Mouse (Mus musculus) gastrocnemius, postnatal 14 days (tissue): ENCODE results near the gene Olfr138. TPM values are rescaled to one million over a fixed set of nuclear protein-coding genes. Genes with fewer than 3 reads are reported as not detected.

ENCODE experiments used
- DNase-seq: peaks from one replicate; pipeline ENCODE4 v3.0.0; 2021; ENCODE audit warnings: mixed read lengths
- intact Hi-C: fragments of 180-260 bp; cut with DNase I; formaldehyde crosslinking; loops from one replicate; pipeline ENCODE4 v1.15.1; 2025; ENCODE audit warnings: low total_unique reads
- long read RNA-seq, 2 experiments: library from polyadenylated mRNA; stranded (forward); transcript quantifications; one replicate each; pipeline ENCODE4 v2.0.0; 2021
- total RNA-seq, 2 experiments: library from RNA; stranded (reverse); gene quantifications; 2 replicates each; pipeline ENCODE4 v1.2.3; 2021

Olfr138 gene
- not detected for total RNA-seq
- long read RNA-seq, experiment 1, result 0 reads
- long read RNA-seq, experiment 2, result 0 reads

DNA sequence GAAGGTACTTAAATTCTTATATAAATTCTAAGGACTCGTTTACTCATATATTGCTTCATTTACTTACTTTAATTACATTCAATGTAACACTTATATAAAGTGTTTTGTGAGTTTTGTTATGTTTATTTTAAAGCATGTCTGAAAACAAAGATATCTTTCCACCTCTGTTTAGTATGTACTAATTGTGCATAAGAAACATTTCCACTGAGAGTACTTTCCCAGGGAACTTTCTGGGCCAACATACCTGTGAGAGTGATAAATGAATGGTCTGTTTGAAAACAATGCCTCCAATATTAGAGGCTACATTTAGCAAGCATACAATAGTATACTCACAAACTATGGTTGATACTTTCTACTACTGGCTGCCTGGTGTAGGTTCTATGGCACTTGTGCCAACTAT, at the start of gene Olfr138:
Gene Olfr138, plus strand, starts transcription at position 301 of the 400 bp plus-strand sequence.
- intact Hi-C loops, result no loop called here
- DNase-seq, result no peak

GRCm38 (mm10) chr17:38307470-38307869, 46.6 kb downstream of the Olfr138 start, which contains the start of gene Olfr137:
Gene Olfr137, minus strand, starts transcription at chr17:38307570.
- no peak for DNase-seq
- intact Hi-C loops, result no loop called here

Other genes starting within 250 kb of the Olfr138 start
- not detected for gene Olfr129, start 201.0 kb upstream of the Olfr138 start, total RNA-seq
- gene Olfr130, start 197.1 kb upstream of the Olfr138 start, total RNA-seq, result not detected
- not detected for gene Olfr131, start 172.3 kb upstream of the Olfr138 start, total RNA-seq
- not detected for gene Olfr132, start 126.5 kb upstream of the Olfr138 start, total RNA-seq
- gene Olfr133, start 115.8 kb upstream of the Olfr138 start, total RNA-seq, result not detected
- gene Olfr134, start 89.6 kb upstream of the Olfr138 start, total RNA-seq, result not detected
- not detected for gene Olfr135, start 56.7 kb upstream of the Olfr138 start, total RNA-seq
- not detected for gene Olfr137, start 46.5 kb downstream of the Olfr138 start, total RNA-seq
- not detected for gene Olfr136, start 68.8 kb downstream of the Olfr138 start, total RNA-seq
- gene Esp36, start 159.2 kb downstream of the Olfr138 start, total RNA-seq, result not detected